Mouse (Mus musculus): Measurements from ENCODE around the gene Katna1. TPM values are rescaled to one million over a fixed set of nuclear protein-coding genes. Genes with fewer than 3 reads are reported as not detected.
"Not testable (repeated sequence)": the region's sequence is repeated elsewhere in the genome, so short reads cannot be mapped to it uniquely, and the experiment has no call there.

Gene Katna1
- total RNA-seq (2021) = 10 to 100 TPM; 16.0 to 18.7 TPM
- long read RNA-seq, transcript Katna1-201 (11 exons, 1,774 nt) = major isoform, 11 of 17 reads
- long read RNA-seq, partial matches to known transcripts = 2 of 17 reads
- long read RNA-seq, other reads (novel, unspliced or antisense) = 4 of 17 reads

DNA sequence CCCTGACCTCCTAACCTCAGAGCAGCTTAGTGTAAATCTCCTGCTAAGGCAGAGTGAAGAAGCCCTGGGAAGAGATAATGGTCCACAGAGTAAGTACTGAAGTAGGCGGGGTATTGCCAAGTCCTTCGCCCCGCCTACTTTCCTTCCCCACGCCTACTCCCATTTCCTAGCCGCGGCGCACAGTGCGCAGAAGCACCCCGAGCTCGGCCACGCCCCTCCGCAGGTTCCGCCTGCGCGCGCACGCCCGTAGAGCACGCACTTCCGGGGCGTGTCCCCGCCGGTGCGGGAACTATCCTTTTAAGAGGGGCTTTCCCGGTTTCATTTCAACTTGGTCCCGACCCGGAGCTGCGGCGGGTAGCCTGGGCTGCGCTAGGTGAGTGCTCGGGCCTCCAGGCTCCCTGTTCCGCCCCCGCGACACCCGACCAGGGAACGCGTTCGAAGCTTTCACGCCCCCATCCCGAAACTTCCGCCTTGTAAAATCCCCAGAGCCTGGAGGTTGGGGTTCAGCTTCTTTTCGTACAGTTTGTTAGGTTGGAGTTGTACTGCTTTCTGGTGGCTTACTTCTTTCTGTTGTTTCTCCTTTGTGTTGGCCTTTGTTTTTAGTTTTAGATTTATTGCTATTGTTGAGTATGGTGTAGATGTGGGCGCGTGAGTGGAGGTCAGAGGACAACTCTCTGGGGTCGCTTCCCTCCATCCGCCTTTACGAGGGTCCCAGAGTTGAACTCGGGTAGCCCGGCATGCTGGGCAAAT is at the start of gene Katna1:
Katna1 (plus strand) TSS at position 250 of the 750 bp plus-strand sequence.
- peak; percentile 83 to 92 for DNase-seq (ENCODE audit: low spot score in 2 of 2)

- peak; percentile 83 to 85 for DNase-seq (ENCODE audit: low spot score in 2 of 2)
These were observed 45.0 kb upstream of the Katna1 start, which contains the start of the genes Pcmt1 and Lats1 for GRCm38 (mm10) chr10:7680731-7681301. Pcmt1 (minus strand) TSS chr10:7681136. Lats1 (plus strand) TSS chr10:7681214.

- peak; percentile 13 to 57 for DNase-seq (ENCODE audit: low spot score in 2 of 2)
These were observed 44.3 kb upstream of the Katna1 start for GRCm38 (mm10) chr10:7681343-7682025.

DNA sequence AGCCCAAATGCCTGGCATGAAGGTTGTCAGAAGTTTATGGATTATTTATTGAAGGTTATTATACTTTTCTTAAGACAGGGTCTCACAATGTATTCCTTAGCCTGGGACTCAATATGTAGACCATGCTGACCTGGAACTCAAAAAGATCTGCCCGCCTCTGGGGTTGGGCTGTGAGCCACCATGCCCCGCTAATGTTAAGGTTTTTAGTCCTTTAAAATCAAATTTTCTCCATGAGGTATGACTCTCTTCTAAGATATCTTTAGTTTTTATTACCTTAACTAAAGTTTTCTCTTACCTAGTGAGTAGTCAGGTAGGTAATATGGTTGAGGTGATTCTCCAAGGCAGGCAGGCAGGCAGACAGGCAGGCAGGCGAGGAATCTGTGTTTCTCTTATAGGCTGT is 43.6 kb upstream of the Katna1 start:
- DNase-seq (ENCODE audit: low spot score in 2 of 2) = no peak

- no peak for DNase-seq (ENCODE audit: low spot score in 2 of 2)
These were observed 38.9 kb upstream of the Katna1 start for GRCm38 (mm10) chr10:7686902-7687301.

DNA sequence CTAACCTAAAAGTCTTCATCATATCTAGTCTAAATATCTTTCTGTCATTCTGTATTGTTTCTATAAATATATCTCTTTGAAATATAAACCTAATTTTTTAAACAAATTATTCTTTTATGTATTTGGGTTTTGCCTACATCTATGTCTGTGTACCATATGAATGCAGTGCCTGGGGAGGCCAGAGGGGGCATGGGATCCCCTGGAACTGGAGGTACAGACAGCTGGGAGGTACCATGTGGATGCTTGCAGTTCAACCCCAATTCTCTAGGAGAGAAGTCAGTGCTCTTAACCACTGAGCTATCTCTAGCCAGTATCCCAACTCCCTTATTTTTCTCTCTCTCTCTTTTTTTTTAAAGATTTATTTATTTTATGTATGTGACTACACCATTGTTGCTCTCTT is 30.5 kb upstream of the Katna1 start:
- no peak for DNase-seq (ENCODE audit: low spot score in 2 of 2)

DNA sequence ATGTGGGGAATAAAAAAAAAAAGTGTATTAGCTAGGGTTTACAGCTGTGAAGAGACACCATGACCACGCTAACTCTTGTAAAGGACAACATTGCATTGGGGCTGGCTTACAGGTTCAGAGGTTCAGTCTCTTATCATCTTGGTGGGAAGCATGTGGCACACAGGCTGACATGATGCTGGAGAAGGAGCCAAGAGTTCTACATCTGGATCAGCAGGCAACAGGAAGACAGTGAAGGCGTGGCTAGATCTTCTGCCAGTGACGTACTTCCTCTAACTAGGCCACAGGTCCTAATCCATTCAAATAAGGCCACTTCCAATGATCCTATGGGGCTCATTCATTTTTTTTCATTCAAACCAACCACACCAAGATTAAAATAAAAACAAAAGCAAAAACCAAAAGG is 25.7 kb upstream of the Katna1 start:
- DNase-seq (ENCODE audit: low spot score in 2 of 2) = no peak

DNA sequence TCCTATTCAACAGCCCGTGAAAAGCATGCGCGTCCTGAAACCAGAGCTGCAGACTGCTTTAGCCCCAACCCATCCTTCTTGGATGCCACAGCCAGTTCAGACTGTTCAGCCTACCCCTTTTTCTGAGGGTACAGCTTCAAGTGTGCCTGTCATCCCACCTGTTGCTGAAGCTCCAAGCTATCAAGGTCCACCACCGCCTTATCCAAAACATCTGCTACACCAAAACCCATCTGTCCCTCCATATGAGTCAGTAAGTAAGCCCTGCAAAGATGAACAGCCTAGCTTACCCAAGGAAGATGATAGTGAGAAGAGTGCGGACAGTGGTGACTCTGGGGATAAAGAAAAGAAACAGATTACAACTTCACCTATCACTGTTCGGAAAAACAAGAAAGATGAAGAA is 23.2 kb upstream of the Katna1 start:
- DNase-seq (ENCODE audit: low spot score in 2 of 2) = peak in 1 of 2 experiments; percentile 60

GRCm38 (mm10) chr10:7710121-7710520 is 15.7 kb upstream of the Katna1 start:
- DNase-seq (ENCODE audit: low spot score in 2 of 2) = no peak

DNA sequence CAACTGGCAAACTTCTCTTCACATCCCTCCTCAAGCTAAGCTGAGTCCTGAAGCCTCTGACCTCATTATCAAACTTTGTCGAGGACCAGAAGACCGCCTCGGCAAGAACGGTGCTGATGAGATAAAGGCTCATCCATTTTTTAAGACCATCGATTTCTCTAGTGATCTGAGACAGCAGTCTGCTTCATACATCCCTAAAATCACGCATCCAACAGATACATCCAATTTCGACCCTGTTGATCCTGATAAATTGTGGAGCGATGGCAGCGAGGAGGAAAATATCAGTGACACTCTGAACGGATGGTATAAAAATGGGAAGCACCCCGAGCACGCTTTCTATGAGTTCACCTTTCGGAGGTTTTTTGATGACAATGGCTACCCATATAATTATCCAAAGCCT is 13.3 kb upstream of the Katna1 start:
- no peak for DNase-seq (ENCODE audit: low spot score in 2 of 2)

DNA sequence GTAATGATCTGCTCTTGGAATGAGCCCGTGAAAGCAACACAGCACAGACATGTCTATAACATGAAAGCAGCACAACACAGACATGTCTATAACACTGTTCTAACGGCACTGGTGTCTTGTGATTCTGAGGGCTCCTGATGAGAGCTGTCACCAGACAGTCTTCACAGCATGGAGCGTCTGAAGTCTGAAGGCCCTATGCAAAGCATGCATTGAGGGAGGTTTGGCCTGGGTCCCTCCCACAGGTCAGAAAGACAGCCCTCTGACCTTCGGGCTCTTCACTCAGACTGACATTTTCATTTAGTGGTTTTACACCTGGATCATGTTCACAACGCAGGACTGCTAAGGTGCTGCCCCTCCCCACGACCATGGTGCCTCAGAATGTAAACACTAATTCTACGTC is 10.7 kb upstream of the Katna1 start:
- DNase-seq (ENCODE audit: low spot score in 2 of 2) = no peak

DNA sequence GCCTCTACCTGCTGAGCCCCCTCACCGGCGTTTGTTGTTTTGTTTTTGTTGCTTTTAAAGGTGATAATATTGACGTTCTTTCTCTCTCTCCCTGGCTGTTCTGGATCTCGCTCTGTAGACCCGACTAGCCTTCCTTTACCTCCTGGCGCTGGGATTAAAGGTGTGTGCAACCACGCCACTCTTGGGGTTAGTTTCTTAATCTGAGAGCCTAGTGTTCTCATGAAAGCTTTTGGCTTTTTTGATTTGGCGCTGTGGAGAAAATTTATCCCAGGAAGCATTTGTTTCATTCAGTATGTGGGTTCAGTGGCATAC is 657 bp downstream of the Katna1 start:
- no peak for DNase-seq (ENCODE audit: low spot score in 2 of 2)

- no peak for DNase-seq (ENCODE audit: low spot score in 2 of 2)
These were observed 1.2 kb downstream of the Katna1 start for GRCm38 (mm10) chr10:7727011-7727410.

DNA sequence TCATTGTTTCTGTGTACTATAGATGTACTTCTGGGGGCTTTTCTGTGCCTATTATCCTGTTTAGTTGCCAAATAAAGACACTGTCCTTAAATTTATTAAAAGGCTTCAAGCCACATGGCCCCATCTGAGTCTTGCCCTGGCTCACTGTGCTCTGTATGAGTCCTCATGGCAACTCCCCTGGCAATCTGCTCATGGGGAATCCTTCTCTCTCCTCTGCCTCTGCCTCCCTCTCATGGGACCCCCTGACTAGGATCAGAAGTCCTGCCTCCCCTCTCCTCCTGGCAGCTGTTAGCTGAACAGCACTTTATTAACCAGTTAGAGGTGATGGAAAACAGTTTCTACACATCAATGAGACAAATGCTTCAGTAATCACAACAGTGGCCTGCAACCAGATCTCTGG is 5.8 kb downstream of the Katna1 start:
- DNase-seq (ENCODE audit: low spot score in 2 of 2) = no peak

DNA sequence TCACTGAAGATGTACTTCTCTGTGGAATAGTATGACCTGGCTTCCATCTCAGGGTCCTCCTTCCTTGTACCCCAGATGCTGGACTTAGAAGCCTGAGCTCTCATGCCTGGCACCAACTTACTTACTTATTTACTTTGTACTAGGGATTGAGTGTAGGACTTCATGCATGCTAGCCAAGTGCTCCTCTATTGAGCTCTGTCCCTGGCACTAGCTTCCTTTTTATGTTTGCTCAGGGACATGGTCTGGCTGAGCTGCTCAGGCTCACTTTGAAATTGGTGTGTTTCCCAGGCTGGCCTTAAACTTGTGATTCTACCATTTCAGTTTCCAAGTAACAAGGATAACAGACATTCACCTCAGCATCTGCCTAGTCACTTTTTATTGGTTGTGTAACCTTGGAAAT is 11.3 kb downstream of the Katna1 start:
- DNase-seq (ENCODE audit: low spot score in 2 of 2) = no peak

DNA sequence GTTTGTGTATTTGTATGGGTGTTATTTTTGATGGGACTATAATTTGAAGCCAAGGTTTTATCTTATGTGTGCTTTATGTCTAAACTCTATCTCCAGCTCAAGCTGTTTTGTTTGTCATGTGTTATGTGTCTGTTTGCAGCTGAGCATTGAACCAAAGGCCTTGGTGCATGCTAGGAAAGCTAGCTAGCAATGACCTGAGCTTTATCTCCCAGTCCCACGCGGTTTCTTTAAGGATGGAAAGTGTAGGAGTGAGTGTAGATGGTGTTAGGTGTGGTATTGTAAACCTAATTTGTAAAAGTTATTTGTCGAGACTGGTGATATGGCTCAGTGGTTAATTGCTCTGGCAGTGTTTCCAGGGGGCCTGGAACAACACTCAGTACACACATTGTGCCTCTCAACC is 12.1 kb downstream of the Katna1 start:
- no peak for DNase-seq (ENCODE audit: low spot score in 2 of 2)

GRCm38 (mm10) chr10:7745528-7745927 is 19.7 kb downstream of the Katna1 start:
- not testable (repeated sequence) for DNase-seq (ENCODE audit: low spot score in 2 of 2)

GRCm38 (mm10) chr10:7748752-7749151 is 23.0 kb downstream of the Katna1 start:
- DNase-seq (ENCODE audit: low spot score in 2 of 2) = no peak

DNA sequence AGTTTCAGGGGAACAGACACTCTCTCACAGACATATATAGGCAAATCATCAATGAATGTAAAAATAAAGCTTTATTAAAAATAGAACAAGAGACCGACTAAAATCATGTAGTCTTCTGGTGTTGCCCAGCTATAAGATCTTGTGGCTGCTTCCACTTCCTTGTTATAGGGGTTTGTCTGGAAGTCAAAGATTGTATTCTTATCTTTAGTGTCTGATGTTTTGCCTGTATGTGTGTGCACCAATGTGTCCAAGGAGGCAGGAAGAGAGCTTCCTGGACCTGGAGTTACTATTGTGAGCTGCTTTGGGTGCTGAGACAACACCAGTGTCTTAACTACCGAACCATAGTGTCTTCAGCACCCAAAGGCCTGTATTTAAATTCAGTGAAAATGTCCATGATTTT is 31.7 kb downstream of the Katna1 start:
- DNase-seq (ENCODE audit: low spot score in 2 of 2) = no peak

- no peak for DNase-seq (ENCODE audit: low spot score in 2 of 2)
These were observed 46.5 kb downstream of the Katna1 start for GRCm38 (mm10) chr10:7772346-7772745.

DNA sequence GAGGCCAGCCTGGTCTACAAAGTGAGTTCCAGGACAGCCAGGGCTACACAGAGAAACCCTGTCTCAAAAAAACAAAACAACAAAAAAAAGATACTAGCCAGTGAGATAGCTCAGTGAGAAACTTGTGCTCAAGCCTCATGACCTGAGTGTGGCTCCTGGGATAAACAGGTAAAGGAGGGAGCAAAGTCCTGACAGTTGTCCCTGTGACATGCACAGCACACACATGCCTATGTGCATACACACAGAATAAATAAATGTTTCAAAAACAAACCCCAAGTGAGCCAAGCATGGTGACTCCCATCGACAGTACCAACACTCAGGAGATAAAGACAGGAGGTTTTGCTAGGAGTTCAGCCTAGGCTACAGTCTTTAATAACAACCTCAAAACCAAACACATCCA is 47.0 kb downstream of the Katna1 start:
- no peak for DNase-seq (ENCODE audit: low spot score in 2 of 2)

GRCm38 (mm10) chr10:7775421-7775820 is 49.6 kb downstream of the Katna1 start:
- DNase-seq (ENCODE audit: low spot score in 2 of 2) = no peak

All from layer of hippocampus, adult 18-20 months (tissue).